Comparison of ENCODE assay signal across 24 mouse cellular contexts in genomic region chr3:137810123-137810522, GRCm38 (mm10). TPM values are rescaled to one million over a fixed set of nuclear protein-coding genes. Genes with fewer than 3 reads are reported as not detected.
DNase-seq lines count a peak whose midpoint lies in the region; ATAC-seq lines count a peak whose summit lies in the region.
"Had no signal": no experiment of that assay in that cellular context is flagged by ENCODE, and none has a peak within 500 bp of the region (broad histone marks: within the 10 kb centered on the region; RNA-seq: fewer than 3 reads in every experiment).

No protein-coding gene starts in this region.

- DNase-seq in cerebellum, adult 18-20 months = no peak
- DNase-seq in adrenal gland, postnatal 36 days = no peak
- DNase-seq in ovary, postnatal 10 days (ENCODE audit: low spot score) = no peak
- DNase-seq in left cerebral cortex, adult 18-20 months (ENCODE audit: low spot score in 2 of 2) = no peak
- DNase-seq: adrenal gland, postnatal 25 days; cerebellum, adult 8-10 months; gastrocnemius, postnatal 36 days; heart, adult 2 months; heart, postnatal 10 days; kidney, adult 2 months; layer of hippocampus, adult 9-11 months; liver, postnatal 0 days; lung, postnatal 36 days; right cerebral cortex, adult 18-20 months; spleen, adult 18-20 months; thymus, adult 18-20 months; thymus, postnatal 25 days had no signal

- peak; percentile 95 for ATAC-seq in CD4-positive, CD25-positive, alpha-beta regulatory T cell, adult 4 months
- peak; percentile 93 for ATAC-seq in common myeloid progenitor, adult 5-6 weeks (replicated peaks; ENCODE audit: low read depth, poor library complexity, severe bottlenecking)
- ATAC-seq in megakaryocyte progenitor cell, adult 5-6 weeks (replicated peaks; ENCODE audit: poor library complexity) = peak; percentile 87
- ATAC-seq: forebrain, embryonic 15.5 days; intestine, embryonic 15.5 days; liver, postnatal 0 days; midbrain, embryonic 13.5 days; Patski had no signal

RNA-seq across cellular contexts. Expression of gene H2afz, which starts 54.2 kb away (rescaled TPM):
- 1,000 to 10,000 TPM; 1,486 to 1,582 TPM for polyA plus RNA-seq in CD4-positive, CD25-positive, alpha-beta regulatory T cell, adult 4 months (2017; shearing (Covaris generic))
- 741 and 1,055 TPM in 2 replicates for total RNA-seq in common myeloid progenitor, adult 5-6 weeks (2017)
- 1,493 and 1,629 TPM in 2 replicates for total RNA-seq in megakaryocyte progenitor cell, adult 5-6 weeks (2015)
- total RNA-seq in megakaryocyte progenitor cell, adult 5-6 weeks (2017) = 1,461 and 1,542 TPM in 2 replicates
- total RNA-seq in adrenal gland, postnatal 36 days (2021) = 100 to 1,000 TPM; 149 to 188 TPM
- total RNA-seq in left cerebral cortex, adult 18-20 months (2021) = 100 to 1,000 TPM; 196 to 220 TPM

RNA-seq across cellular contexts. Expression of gene Dnajb14, which starts 57.4 kb away (rescaled TPM):
- polyA plus RNA-seq in CD4-positive, CD25-positive, alpha-beta regulatory T cell, adult 4 months (2017; shearing (Covaris generic)) = 1 to 10 TPM; 5.0 to 6.0 TPM
- total RNA-seq in common myeloid progenitor, adult 5-6 weeks (2017) = 7.4 and 8.5 TPM in 2 replicates
- total RNA-seq in megakaryocyte progenitor cell, adult 5-6 weeks (2015) = 4.5 and 7.3 TPM in 2 replicates
- 5.4 and 6.2 TPM in 2 replicates for total RNA-seq in megakaryocyte progenitor cell, adult 5-6 weeks (2017)
- total RNA-seq in adrenal gland, postnatal 36 days (2021) = 10 to 100 TPM; 20.6 to 21.1 TPM
- 10 to 100 TPM; 46.0 to 46.1 TPM for total RNA-seq in left cerebral cortex, adult 18-20 months (2021)
